Mouse (Mus musculus) ES-E14 (cell line): Measurements from ENCODE around the gene Adcy9.

Source experiments
- CHD2 ChIP-seq: IDR thresholded peaks from 2 replicates; pipeline ENCODE4 v1.6.1; 2014; ENCODE audit warnings: mild to moderate bottlenecking, low read depth, low read length, inconsistent platforms
- HCFC1 ChIP-seq: IDR thresholded peaks from 2 replicates; pipeline ENCODE4 v1.6.1; 2012; ENCODE audit warnings: low read length, inconsistent platforms, borderline replicate concordance; ENCODE audit not compliant: insufficient read depth
- MAFK ChIP-seq: IDR thresholded peaks from 2 replicates; pipeline ENCODE4 v1.6.1; 2014; ENCODE audit warnings: mild to moderate bottlenecking, low read depth, low read length, inconsistent platforms; ENCODE audit not compliant: insufficient read depth
- ZC3H11A ChIP-seq: IDR thresholded peaks from 2 replicates; pipeline ENCODE4 v1.6.1; 2012; ENCODE audit warnings: low read depth, mild to moderate bottlenecking, inconsistent platforms, low read length, borderline replicate concordance

DNA sequence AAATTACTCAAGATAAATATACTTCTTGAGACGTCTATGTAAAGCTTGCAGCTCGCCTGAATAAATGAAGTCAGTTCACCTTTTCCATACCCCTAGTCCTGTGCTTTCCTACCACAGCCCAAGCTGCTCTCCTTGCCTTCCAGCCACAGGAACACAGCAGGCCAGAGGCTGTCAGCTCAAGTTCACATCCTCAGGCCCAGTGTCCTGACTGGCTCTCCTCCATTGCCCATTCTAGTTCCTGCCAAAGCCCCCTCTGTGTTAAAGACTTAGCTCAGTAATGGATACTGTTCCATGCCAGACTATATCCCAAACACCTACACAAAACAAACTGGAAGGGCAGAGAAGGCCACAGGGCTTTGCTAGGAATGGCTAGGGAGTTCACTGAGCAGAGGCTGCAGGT, 12.8 kb downstream of the Adcy9 start:
- TF ChIP-seq HCFC1: no peak
- no peak for TF ChIP-seq MAFK
- no peak for TF ChIP-seq ZC3H11A
- no peak for TF ChIP-seq CHD2
